Comparison of ENCODE assay signal across 18 mouse cellular contexts in genomic region chr11:110471362-110471761, GRCm38 (mm10).
"Had no signal": no experiment of that assay in that cellular context is flagged by ENCODE, and none has a peak within 500 bp of the region (broad histone marks: within the 10 kb centered on the region; RNA-seq: fewer than 3 reads in every experiment).

No protein-coding gene starts in this region.

- H3K27me3 ChIP-seq: lung, embryonic 15.5 days; megakaryocyte, embryonic 14.5 days; midbrain, embryonic 15.5 days; neural tube, embryonic 12.5 days had no signal

- H3K27ac ChIP-seq: lung, embryonic 15.5 days; macrophage; midbrain, embryonic 13.5 days; midbrain, embryonic 15.5 days; neural tube, embryonic 12.5 days had no signal

- DNase-seq: liver, postnatal 0 days; lung, adult 2 months; lung, postnatal 14 days; lung, postnatal 36 days; retina, postnatal 1 day; right cerebral cortex, adult 18-20 months; right cerebral cortex, postnatal 25 days; right cerebral cortex, postnatal 4 days; spleen, adult 18-20 months; thymus, adult 18-20 months; thymus, postnatal 14 days; thymus, postnatal 36 days had no signal

- H3K9me3 ChIP-seq: lung, embryonic 15.5 days; megakaryocyte, embryonic 14.5 days; midbrain, embryonic 13.5 days; midbrain, embryonic 15.5 days; neural tube, embryonic 12.5 days had no signal

- H3K4me1 ChIP-seq: midbrain, embryonic 15.5 days had no signal

- H3K36me3 ChIP-seq: lung, embryonic 15.5 days; midbrain, embryonic 13.5 days; midbrain, embryonic 15.5 days; neural tube, embryonic 12.5 days had no signal

- H3K4me3 ChIP-seq: lung, embryonic 15.5 days; megakaryocyte, embryonic 14.5 days; midbrain, embryonic 13.5 days; midbrain, embryonic 15.5 days; neural tube, embryonic 12.5 days had no signal
